Mouse (Mus musculus) megakaryocyte, embryonic 14.5 days (primary cell): ENCODE data around the gene R3hcc1l.

Experiments
- FLI1 ChIP-seq: IDR thresholded peaks from 2 replicates; pipeline ENCODE4 v1.6.1; 2012; ENCODE audit warnings: low read length, inconsistent platforms, mixed read lengths
- GATA1 ChIP-seq: IDR thresholded peaks from 3 replicates; pipeline ENCODE4 v1.6.1; 2012; ENCODE audit warnings: mixed read lengths, low read length, inconsistent platforms, borderline replicate concordance

GRCm38 (mm10) chr19:42562981-42563380 lies 44.4 kb downstream of the R3hcc1l start:
- TF ChIP-seq GATA1: no peak
- no peak for TF ChIP-seq FLI1
